In genomic region chr13:31080215-31080614, GRCm38 (mm10) we compare ENCODE assay signal across 20 mouse cellular contexts.
DNase-seq lines count a peak whose midpoint lies in the region; ATAC-seq lines count a peak whose summit lies in the region.
"Had no signal": no experiment of that assay in that cellular context is flagged by ENCODE, and none has a peak within 500 bp of the region (broad histone marks: within the 10 kb centered on the region; RNA-seq: fewer than 3 reads in every experiment).

No protein-coding gene starts in this region.

- H3K36me3 ChIP-seq in limb, embryonic 12.5 days, result no peaks in the 10 kb centered on the region
- H3K36me3 ChIP-seq in limb, embryonic 10.5 days, result no peaks in the 10 kb centered on the region
- no peaks in the 10 kb centered on the region for H3K36me3 ChIP-seq in embryonic facial prominence, embryonic 10.5 days (replicated peaks)
- no peaks in the 10 kb centered on the region for H3K36me3 ChIP-seq in intestine, embryonic 16.5 days (ENCODE audit: control insufficient read depth, insufficient read depth, low read length)
- no peaks in the 10 kb centered on the region for H3K36me3 ChIP-seq in forebrain, embryonic 13.5 days (ENCODE audit: poor library complexity, severe bottlenecking)
- H3K36me3 ChIP-seq: forebrain, embryonic 10.5 days; G1E; heart, embryonic 10.5 days; hindbrain, embryonic 12.5 days; limb, embryonic 15.5 days; liver, embryonic 15.5 days had no signal

- H3K27ac ChIP-seq in limb, embryonic 12.5 days, result no peak overlapping the region
- no peak overlapping the region for H3K27ac ChIP-seq in limb, embryonic 10.5 days
- no peak overlapping the region for H3K27ac ChIP-seq in embryonic facial prominence, embryonic 10.5 days (replicated peaks)
- H3K27ac ChIP-seq in intestine, embryonic 16.5 days (ENCODE audit: low read length), result no peak overlapping the region
- no peak overlapping the region for H3K27ac ChIP-seq in forebrain, embryonic 13.5 days
- H3K27ac ChIP-seq: forebrain, embryonic 10.5 days; gastrocnemius, adult 2 months; heart, embryonic 10.5 days; hindbrain, embryonic 12.5 days; limb, embryonic 15.5 days; liver, embryonic 15.5 days had no signal

- peak overlapping the region; percentile 33 for H3K4me2 ChIP-seq in limb, embryonic 12.5 days
- H3K4me2 ChIP-seq in intestine, embryonic 16.5 days (ENCODE audit: low read depth, low read length), result 0 out of 2 replicates have a peak overlapping the region, but pooled peaks have one; percentile 12
- no peak overlapping the region for H3K4me2 ChIP-seq in forebrain, embryonic 13.5 days
- H3K4me2 ChIP-seq: hindbrain, embryonic 12.5 days; liver, embryonic 15.5 days had no signal

- WGBS in limb, embryonic 12.5 days, result 3% methylated on average over 4 of the region's 4 CpGs
- WGBS in limb, embryonic 10.5 days, result 5% methylated on average over 4 of the region's 4 CpGs
- WGBS in embryonic facial prominence, embryonic 10.5 days, result 20% methylated on average over 4 of the region's 4 CpGs
- WGBS in intestine, embryonic 16.5 days, result 41% methylated on average over 4 of the region's 4 CpGs
- WGBS in forebrain, embryonic 13.5 days, result 30% methylated on average over 4 of the region's 4 CpGs

- DNase-seq in limb, embryonic 10.5 days (ENCODE audit: low spot score), result no peak
- DNase-seq in ZHBTc4 (ENCODE audit: low read depth, low spot score), result peak; percentile 30
- DNase-seq in embryonic facial prominence, embryonic 10.5 days (ENCODE audit: low spot score), result peak; percentile 24
- DNase-seq in lung, postnatal 36 days, result no peak
- DNase-seq: adrenal gland, postnatal 36 days; cerebellum, adult 11-12 months; cerebellum, postnatal 25 days; gastrocnemius, adult 2 months; kidney, adult 2 months; midbrain, embryonic 14.5 days; thymus, postnatal 14 days had no signal

- no peak overlapping the region for H3K9ac ChIP-seq in limb, embryonic 12.5 days (replicated peaks)
- H3K9ac ChIP-seq in intestine, embryonic 16.5 days (ENCODE audit: low read depth, low read length), result no peak overlapping the region
- no peak overlapping the region for H3K9ac ChIP-seq in forebrain, embryonic 13.5 days
- H3K9ac ChIP-seq: hindbrain, embryonic 12.5 days; limb, embryonic 15.5 days; liver, embryonic 15.5 days had no signal

- no peak overlapping the region for H3K4me3 ChIP-seq in limb, embryonic 12.5 days (replicated peaks)
- no peak overlapping the region for H3K4me3 ChIP-seq in limb, embryonic 10.5 days
- H3K4me3 ChIP-seq in embryonic facial prominence, embryonic 10.5 days, result no peak overlapping the region
- no peak overlapping the region for H3K4me3 ChIP-seq in intestine, embryonic 16.5 days (ENCODE audit: low read length)
- H3K4me3 ChIP-seq in forebrain, embryonic 13.5 days, result no peak overlapping the region
- H3K4me3 ChIP-seq: forebrain, embryonic 10.5 days; gastrocnemius, adult 2 months; heart, embryonic 10.5 days; hindbrain, embryonic 12.5 days; liver, embryonic 15.5 days had no signal

- H3K9me3 ChIP-seq in limb, embryonic 12.5 days, result no peaks in the 10 kb centered on the region
- H3K9me3 ChIP-seq in limb, embryonic 10.5 days (replicated peaks), result no peaks in the 10 kb centered on the region
- no peaks in the 10 kb centered on the region for H3K9me3 ChIP-seq in embryonic facial prominence, embryonic 10.5 days
- H3K9me3 ChIP-seq in intestine, embryonic 16.5 days (ENCODE audit: control insufficient read depth, low read length), result no peaks in the 10 kb centered on the region
- H3K9me3 ChIP-seq in forebrain, embryonic 13.5 days (replicated peaks), result no peaks in the 10 kb centered on the region
- H3K9me3 ChIP-seq: forebrain, embryonic 10.5 days; G1E; heart, embryonic 10.5 days; hindbrain, embryonic 12.5 days; limb, embryonic 15.5 days; liver, embryonic 15.5 days had no signal

- H3K4me1 ChIP-seq in limb, embryonic 12.5 days (replicated peaks), result peaks cover 29% of the 10 kb centered on the region
- H3K4me1 ChIP-seq in limb, embryonic 10.5 days, result peaks cover 19% of the 10 kb centered on the region
- peaks cover 26% of the 10 kb centered on the region for H3K4me1 ChIP-seq in embryonic facial prominence, embryonic 10.5 days
- H3K4me1 ChIP-seq in intestine, embryonic 16.5 days (ENCODE audit: control insufficient read depth, insufficient read depth, low read length), result no peaks in the 10 kb centered on the region
- no peaks in the 10 kb centered on the region for H3K4me1 ChIP-seq in forebrain, embryonic 13.5 days
- H3K4me1 ChIP-seq: heart, embryonic 10.5 days; hindbrain, embryonic 12.5 days; liver, embryonic 15.5 days had no signal

- ATAC-seq in limb, embryonic 12.5 days (ENCODE audit: insufficient number of reproducible peaks, insufficient read depth, low FRiP score, low TSS enrichment, low read depth), result no peak
- ATAC-seq in intestine, embryonic 16.5 days, result no peak
- ATAC-seq in forebrain, embryonic 13.5 days, result no peak

- peaks cover 51% of the 10 kb centered on the region for H3K27me3 ChIP-seq in limb, embryonic 12.5 days
- H3K27me3 ChIP-seq in limb, embryonic 10.5 days (ENCODE audit: low read depth, poor library complexity, severe bottlenecking), result peaks cover 54% of the 10 kb centered on the region
- peaks cover 56% of the 10 kb centered on the region for H3K27me3 ChIP-seq in embryonic facial prominence, embryonic 10.5 days (replicated peaks; ENCODE audit: low read depth, poor library complexity, severe bottlenecking)
- H3K27me3 ChIP-seq in intestine, embryonic 16.5 days (replicated peaks; ENCODE audit: control insufficient read depth, insufficient read depth, low read length), result peaks cover 2% of the 10 kb centered on the region; the same call in 1 of the 2 replicates
- H3K27me3 ChIP-seq in forebrain, embryonic 13.5 days, result peaks cover 21% of the 10 kb centered on the region

Comparison
In these comparisons a context has a peak if more than half of its experiments do, and no peak if none do; other contexts are left out.
1. DNase-seq: peak in ZHBTc4 (single experiment) and embryonic facial prominence, embryonic 10.5 days (single experiment); none in limb, embryonic 10.5 days (single experiment) and lung, postnatal 36 days (single experiment).